Mouse (Mus musculus): ENCODE measurements around the gene Apol7a. TPM values are rescaled to one million over a fixed set of nuclear protein-coding genes. Genes with fewer than 3 reads are reported as not detected.

The Apol7a gene
- 0.20 TPM in 1 of 2 replicates, not detected in the other for polyA plus RNA-seq (2021; fragmentation: Nextera tagmentation)
- long read RNA-seq, experiment 1, result 0 reads
- long read RNA-seq, experiment 2, partial matches to known transcripts, result 0 of 4 reads
- long read RNA-seq, experiment 2, other reads (novel, unspliced or antisense), result 2 of 4 reads

DNA sequence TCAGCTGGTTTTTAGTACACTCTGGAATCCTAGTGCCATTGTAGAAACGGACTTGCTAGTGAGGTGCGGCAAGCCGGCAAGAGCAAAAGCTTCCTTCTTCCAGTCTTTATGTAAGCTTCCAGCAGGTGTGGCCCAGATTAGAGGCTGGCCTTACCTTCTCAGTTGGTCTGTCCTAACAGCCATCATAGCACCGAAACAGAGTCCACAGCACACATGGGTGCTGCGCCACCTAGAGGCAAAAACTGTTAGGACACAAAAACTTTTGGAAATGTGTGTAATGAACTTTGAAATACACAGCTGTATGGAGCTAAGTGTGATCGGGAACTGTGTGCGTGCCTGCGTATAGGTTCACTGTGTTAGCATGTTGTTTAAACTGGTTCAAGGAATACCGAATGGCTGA, at the start of gene Apol7a:
Apol7a (minus strand) TSS at position 84 of the 400 bp plus-strand sequence.

DNA sequence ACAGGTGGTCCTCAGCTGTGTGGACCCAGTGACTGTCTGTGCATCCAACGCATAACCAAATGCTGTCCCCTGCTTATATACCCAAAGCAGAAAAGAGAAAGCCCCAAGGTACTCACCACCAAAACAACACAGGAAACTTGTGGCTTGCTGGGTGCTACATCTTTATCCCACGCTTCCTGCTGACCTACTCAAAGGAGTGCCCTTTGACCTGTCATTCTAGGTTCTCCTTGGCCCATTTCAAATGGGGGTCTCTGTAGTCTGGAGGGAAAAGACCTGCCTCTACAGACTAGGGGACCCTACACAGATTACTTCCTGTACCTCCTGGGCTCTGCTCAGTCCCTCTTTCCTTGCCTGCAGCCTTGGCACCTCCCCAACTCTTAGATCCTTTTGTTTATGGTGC, 48.5 kb upstream of the Apol7a start, which contains the start of gene Apol7b:
Apol7b (minus strand) TSS at position 101 of the 400 bp plus-strand sequence.

DNA sequence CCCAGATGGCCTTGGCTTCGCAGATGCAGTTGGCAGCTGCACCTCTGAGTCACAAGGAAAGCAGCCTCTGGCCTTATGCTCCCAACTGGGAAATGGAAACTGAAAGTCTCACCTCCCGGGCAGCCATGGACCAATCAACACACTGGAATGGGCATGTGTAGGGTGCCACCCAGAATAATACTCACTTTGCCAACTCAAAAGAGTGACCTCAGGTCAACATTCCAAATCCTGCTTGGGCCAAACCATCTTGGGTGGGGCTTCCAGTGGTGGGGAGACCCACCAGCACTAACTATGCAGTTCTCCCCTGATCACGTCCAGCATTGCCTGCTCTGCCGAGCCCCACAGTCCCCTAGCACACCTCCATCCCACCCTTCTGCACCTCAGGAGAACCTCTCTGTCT, 12.1 kb upstream of the Apol7a start, which contains the start of gene Apol9a:
Apol9a (minus strand) TSS at position 101 of the 400 bp plus-strand sequence.

Other genes with a start within 250 kb of the Apol7a start
- gene Rbfox2, start 92.1 kb downstream of the Apol7a start, polyA plus RNA-seq (2021; fragmentation: Nextera tagmentation), result 25.6 and 27.4 TPM in 2 replicates
- 0.11 and 0.43 TPM in 2 replicates for gene Apol9a, start 12.0 kb upstream of the Apol7a start, polyA plus RNA-seq (2021; fragmentation: Nextera tagmentation)
- gene Apol7b, start 48.4 kb upstream of the Apol7a start, polyA plus RNA-seq (2021; fragmentation: Nextera tagmentation), result 0.06 TPM in 1 of 2 replicates, not detected in the other
- gene Apol10a, start 77.9 kb upstream of the Apol7a start, polyA plus RNA-seq (2021; fragmentation: Nextera tagmentation), result not detected in 2 replicates
- gene Apol11a, start 109.2 kb upstream of the Apol7a start, polyA plus RNA-seq (2021; fragmentation: Nextera tagmentation), result not detected in 2 replicates
- gene Apol7c, start 134.2 kb upstream of the Apol7a start, polyA plus RNA-seq (2021; fragmentation: Nextera tagmentation), result not detected in 2 replicates
- not detected in 2 replicates for gene 1700025B11Rik, start 162.8 kb upstream of the Apol7a start, polyA plus RNA-seq (2021; fragmentation: Nextera tagmentation)
- 0.16 TPM in 1 of 2 replicates, not detected in the other for gene Apol10b, start 197.0 kb upstream of the Apol7a start, polyA plus RNA-seq (2021; fragmentation: Nextera tagmentation)
- not detected in 2 replicates for gene Gm36245, start 200.1 kb upstream of the Apol7a start, polyA plus RNA-seq (2021; fragmentation: Nextera tagmentation)
- not detected in 2 replicates for gene Apol11b, start 244.2 kb upstream of the Apol7a start, polyA plus RNA-seq (2021; fragmentation: Nextera tagmentation)

Data from layer of hippocampus, adult 6 months (tissue).